Mouse (Mus musculus): ENCODE measurements around the gene Celf2. TPM values are rescaled to one million over a fixed set of nuclear protein-coding genes. Genes with fewer than 3 reads are reported as not detected.

The Celf2 gene
- total RNA-seq, 2 experiments from 2014 or later = 67.6 to 79.3 TPM

DNA sequence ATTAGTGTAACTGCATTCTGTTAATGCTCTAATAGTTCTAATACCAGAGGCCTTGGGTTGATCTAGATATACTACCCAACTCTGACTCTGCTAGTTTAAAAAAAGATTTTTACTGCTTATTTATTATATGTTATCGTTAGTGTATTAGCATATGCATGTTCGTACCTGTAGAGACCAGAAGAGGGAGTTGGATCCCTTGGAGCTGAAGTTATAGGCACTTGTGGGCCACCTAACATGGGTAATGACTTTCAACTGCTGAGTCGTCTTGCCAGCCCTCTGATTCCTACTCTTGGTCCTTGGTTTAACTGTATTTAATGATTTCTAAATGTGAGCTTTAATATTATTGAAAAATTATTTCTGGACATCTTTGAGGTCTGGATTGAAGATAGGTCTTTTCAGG is 948.0 kb downstream of the Celf2 start:
- no peak for DNase-seq
- H3K27ac ChIP-seq = no peak overlapping the region
- no peak for TF ChIP-seq CTCF (IDR thresholded peaks at IDR 0.05)
- H3K4me3 ChIP-seq = no peak overlapping the region
- intact Hi-C loops (cut with DNase I) = no loop called here

DNA sequence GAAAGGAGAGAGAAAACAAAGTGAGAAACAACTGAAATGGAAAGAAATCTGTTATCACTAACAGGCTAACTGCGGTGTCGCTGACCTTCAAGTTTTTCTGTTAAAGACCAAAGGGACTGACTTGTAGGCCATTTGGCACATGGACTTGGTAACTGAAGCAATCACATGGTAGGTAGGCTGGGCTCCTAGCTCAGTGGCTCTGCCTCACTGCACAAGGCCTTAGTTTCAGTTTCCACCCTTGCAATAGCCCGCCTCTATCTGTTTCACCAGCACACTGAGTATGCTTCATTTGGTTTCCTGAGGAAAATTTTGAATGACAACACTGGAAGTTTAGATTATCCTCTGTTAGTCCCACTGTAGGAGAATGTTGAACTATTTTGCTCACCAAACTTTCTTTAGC is 948.6 kb downstream of the Celf2 start:
- intact Hi-C loops (cut with DNase I) = no loop called here
- no peak overlapping the region for H3K27ac ChIP-seq
- no peak for DNase-seq
- H3K4me3 ChIP-seq = no peak overlapping the region
- no peak for TF ChIP-seq CTCF (IDR thresholded peaks at IDR 0.05)

DNA sequence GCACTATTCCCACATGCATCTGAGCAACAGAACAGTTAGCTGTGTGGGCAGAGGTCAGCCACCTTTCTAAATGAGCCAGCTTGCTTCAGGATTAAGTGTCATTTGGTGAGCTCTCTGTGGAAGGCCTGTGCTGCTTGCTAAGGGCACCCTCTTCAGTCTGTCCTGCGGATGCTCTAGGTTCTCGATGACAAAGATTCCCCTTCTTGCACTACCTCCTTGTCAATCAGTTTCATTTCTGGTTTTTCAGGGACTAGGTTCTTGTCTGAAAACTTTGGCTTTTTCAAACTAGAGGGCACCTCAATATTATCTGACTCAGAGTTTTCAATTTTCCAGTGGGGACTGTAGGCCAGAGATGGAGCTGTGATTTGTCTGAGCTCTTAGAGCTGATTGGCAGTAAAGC is 949.8 kb downstream of the Celf2 start:
- no peak for TF ChIP-seq CTCF (IDR thresholded peaks at IDR 0.05)
- no peak for DNase-seq
- no peak overlapping the region for H3K27ac ChIP-seq
- no peak overlapping the region for H3K4me3 ChIP-seq
- intact Hi-C loops (cut with DNase I) = no loop called here

DNA sequence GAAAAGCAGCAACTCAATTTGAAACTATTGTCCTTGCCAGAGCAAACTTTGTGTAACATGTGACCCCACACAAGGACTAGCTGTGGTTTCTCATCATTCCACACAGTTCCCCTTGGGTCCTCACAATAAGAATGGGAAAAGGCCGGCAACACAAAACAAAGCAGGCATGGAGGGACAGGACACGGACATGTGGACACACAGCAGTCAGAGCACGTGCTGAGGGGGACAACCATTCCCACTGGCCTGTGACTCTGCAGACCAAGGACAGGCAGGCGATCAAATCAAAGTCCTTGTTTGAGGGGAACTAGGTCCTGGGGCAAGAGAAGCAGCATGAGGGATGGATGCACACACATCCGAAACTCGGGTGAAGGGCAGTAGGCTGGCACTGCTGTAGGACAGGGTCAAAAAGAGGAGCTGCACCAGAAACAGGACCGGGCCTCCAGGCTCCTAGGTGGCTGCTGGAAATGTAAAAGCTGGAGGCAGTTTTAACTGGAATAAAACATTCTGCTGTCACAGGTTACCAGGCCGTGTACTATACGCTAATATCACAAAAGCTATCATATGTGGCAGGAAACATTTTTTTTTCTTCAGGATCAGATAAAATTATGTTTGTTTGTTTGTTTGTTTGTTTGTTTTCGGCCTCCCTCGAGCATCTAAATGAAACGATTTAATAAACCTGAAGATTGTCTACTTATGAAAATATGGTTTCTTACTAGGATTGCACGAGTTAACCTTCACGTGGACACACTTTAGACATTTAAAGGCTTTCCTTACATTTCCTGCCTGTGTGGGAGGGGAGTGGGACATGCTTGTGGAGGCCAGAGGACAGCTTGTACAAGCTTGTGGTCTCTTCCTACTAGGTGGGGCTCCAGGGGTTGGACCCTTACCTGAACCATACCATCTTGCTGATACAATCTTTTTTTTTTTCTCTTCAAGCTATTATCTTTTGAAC is 950.8 kb downstream of the Celf2 start:
- no peak for DNase-seq
- H3K27ac ChIP-seq = no peak overlapping the region
- TF ChIP-seq CTCF (IDR thresholded peaks at IDR 0.05) = no peak
- no peak overlapping the region for H3K4me3 ChIP-seq
- intact Hi-C loops (cut with DNase I) = no loop called here

DNA sequence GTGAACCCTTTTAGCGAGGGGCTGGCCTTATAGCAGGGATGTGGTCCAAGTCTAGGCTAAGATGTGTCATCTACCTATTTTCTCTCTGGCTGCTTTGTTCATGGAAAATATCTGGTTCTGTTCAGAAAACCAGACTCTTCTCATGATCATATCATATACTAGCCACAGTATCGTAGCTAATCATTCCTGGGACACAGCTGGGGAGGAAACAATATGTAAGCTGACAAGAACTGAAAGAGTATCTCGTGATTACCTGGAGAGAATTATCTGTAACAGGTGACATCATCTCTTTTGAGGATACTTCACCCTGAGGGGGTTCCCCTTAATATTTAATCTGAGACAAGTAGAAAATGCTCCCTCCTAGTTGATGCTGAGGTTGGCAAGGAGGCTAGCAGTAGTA is 951.6 kb downstream of the Celf2 start:
- no peak for TF ChIP-seq CTCF (IDR thresholded peaks at IDR 0.05)
- Histone ChIP-seq H3K27ac (no peak overlapping the region), H3K4me3 (no peak overlapping the region)
- DNase-seq = no peak
- intact Hi-C loops (cut with DNase I) = no loop called here

DNA sequence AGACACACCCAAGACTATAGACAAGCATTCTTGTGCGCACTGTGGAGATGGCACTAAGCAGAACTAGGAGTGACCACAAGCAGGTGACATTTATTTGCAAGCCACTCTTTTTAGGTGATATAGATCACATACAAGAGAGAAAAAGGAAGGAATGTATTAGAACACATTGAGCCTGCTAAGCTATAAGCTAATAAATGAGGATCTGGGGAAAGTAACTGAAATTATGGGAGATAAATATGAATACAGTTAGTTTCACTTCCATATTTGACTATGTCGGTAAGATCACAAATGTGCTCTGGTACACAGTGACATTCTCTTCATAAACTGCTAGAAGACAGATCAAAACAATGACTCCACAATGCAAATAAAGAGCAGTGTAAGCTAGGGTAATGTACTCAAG is 952.5 kb downstream of the Celf2 start:
- intact Hi-C loops (cut with DNase I) = no loop called here
- no peak for DNase-seq
- TF ChIP-seq CTCF (IDR thresholded peaks at IDR 0.05) = no peak

DNA sequence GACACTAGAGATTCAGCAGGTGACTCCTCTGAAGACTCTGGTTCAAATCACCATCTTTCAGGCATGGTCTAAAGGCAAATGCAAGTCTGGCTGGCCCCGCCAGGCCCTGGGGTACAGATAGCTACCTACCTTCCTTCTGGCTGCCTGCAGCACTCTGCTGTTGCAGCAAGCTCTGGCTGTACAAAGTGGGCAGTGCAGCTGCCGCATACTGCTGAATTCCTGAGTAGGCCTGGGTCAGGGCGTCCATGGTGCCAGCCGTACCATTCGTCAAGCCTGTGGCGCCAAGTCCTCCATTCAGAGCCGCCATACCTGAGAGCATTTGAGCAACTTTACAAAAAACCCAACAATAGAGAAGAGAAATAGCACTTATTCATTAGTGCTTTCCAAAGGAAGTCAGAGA is 955.7 kb downstream of the Celf2 start:
- intact Hi-C loops (cut with DNase I) = no loop called here
- Histone ChIP-seq H3K27ac (no peak overlapping the region), H3K4me3 (no peak overlapping the region)
- no peak for DNase-seq
- TF ChIP-seq CTCF (IDR thresholded peaks at IDR 0.05) = no peak

More for the DNA sequence above, 952.5 kb downstream of the Celf2 start:
- Histone ChIP-seq H3K27ac (no peak overlapping the region), H3K4me3 (no peak overlapping the region)

DNA sequence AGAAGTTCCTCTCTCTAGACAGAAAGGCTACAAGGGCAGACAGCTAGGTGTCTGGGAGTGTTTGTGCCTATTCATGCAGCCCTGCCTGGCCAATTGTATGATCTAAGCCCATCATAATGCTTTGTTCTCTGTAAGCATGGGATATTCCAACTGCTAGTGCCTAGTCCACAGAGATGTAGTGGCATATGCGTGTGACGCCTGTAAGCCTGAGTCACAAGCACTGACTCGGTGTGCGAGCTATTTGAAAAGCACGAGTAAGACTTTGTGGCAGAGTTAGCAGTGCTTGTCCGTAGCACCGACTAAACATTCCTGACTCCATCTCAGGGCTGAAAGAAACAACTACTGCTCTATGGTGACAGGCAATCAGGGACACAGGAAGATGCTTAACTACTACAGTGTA is 960.1 kb downstream of the Celf2 start:
- DNase-seq = no peak
- no peak for TF ChIP-seq CTCF (IDR thresholded peaks at IDR 0.05)
- intact Hi-C loops (cut with DNase I) = loop anchor here (10.0 kb wide), 1 partner anchor 64 kb away; no protein-coding TSS in a partner anchor
- Histone ChIP-seq H3K27ac (0 out of 2 replicates have a peak overlapping the region, but pooled peaks have one; percentile 20), H3K4me3 (no peak overlapping the region)

- peak; percentile 23 for DNase-seq
- H3K4me3 ChIP-seq = no peak overlapping the region
- TF ChIP-seq CTCF (IDR thresholded peaks at IDR 0.05) = no peak
- H3K27ac ChIP-seq = peak overlapping the region; percentile 62
- intact Hi-C loops (cut with DNase I) = loop anchor here (10.0 kb wide), 1 partner anchor 62 kb away; no protein-coding TSS in a partner anchor
Observed at GRCm38 (mm10) chr2:6547139-6547664, 962.2 kb downstream of the Celf2 start.

DNA sequence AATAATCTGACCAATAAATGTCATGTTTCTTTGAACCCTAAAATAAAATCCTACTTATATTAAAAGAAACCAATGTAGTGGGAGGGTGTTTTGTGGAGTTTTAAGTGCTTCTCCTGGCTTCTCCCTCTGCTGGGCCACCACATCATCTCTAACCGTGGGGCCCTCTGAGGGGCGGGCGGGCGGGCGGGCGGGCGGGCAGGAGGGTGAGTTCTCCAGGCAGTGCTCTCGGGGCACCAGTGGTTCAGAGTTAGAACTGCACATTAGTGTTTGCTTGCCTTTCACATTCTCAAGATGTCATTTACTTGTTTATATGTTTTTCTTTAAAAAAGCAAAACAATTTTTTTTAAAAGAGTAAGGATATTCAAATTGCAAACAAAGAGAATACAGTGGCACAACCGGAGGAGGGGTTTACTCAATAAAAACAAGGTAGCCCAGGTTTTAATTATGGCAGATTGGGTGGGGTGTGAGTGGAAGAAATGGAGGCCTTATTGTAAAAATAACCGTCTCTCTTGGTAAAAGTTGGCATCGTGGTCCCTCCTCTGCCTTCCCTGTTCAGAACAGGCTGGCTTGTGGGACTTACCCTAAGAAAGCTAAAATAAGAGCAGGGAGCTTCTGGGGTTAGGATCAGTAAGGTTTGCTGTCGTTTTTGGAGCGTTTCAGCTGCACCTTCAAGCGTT is 962.8 kb downstream of the Celf2 start:
- no peak for TF ChIP-seq CTCF (IDR thresholded peaks at IDR 0.05)
- intact Hi-C loops (cut with DNase I) = loop anchor here (10.0 kb wide), 1 partner anchor 62 kb away; no protein-coding TSS in a partner anchor
- peak overlapping the region; percentile 62 for H3K27ac ChIP-seq

DNA sequence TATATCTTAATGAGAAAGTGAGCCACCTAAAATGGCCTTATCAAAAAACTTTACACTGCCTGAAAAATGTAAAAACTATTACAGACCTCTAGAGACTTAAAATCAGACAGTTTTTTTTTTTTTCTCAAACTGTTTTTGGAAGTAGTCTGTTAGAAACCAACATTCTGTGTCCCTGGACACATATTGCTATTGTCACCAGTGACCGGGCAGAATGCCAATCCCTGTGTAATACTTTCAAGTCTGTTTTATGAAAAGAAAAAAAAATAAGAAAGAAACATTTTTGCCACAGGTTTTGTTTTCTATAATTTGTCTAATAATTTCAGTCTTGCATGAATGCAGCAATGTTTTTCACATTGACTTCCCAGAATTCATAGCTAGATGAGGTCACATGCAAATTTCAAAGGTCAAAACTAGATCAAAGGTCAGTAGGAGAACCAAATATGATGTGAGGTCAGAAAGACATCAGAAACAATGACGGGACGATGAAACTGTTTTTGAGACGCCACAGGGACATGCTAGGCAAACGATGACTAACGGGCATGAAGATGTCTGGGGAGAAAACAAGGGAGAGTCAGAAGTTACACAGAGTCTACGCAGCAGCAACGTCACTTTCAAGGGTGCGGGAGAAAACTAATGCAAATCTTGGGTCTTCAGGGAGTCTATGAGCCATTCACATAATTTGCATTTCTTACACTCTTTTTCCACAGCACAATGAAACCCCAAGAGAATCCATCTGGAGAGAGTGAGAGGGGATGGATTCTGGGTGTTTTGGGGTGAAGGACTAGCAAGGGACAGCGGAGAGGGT is 964.0 kb downstream of the Celf2 start:
- intact Hi-C loops (cut with DNase I) = loop anchor here (10.0 kb wide), 1 partner anchor 61 kb away; no protein-coding TSS in a partner anchor
- TF ChIP-seq CTCF (IDR thresholded peaks at IDR 0.05) = no peak
- peak; percentile 28 for DNase-seq
- H3K4me3 ChIP-seq = no peak overlapping the region
- peak overlapping the region; percentile 59 for H3K27ac ChIP-seq

More for the DNA sequence above, 962.8 kb downstream of the Celf2 start:
- no peak overlapping the region for H3K4me3 ChIP-seq
- DNase-seq = no peak

GRCm38 (mm10) chr2:6543650-6544049 is 965.7 kb downstream of the Celf2 start:
- intact Hi-C loops (cut with DNase I) = loop anchor here (10.0 kb wide), 1 partner anchor 59 kb away; no protein-coding TSS in a partner anchor
- no peak for DNase-seq
- Histone ChIP-seq H3K27ac (no peak overlapping the region; the same call in 1 of the 2 replicates), H3K4me3 (no peak overlapping the region)
- no peak for TF ChIP-seq CTCF (IDR thresholded peaks at IDR 0.05)
